Mouse (Mus musculus) liver, postnatal 0 days (tissue): ENCODE results near the gene Taar2. TPM values are rescaled to one million over a fixed set of nuclear protein-coding genes. Genes with fewer than 3 reads are reported as not detected.

Source experiments
- ATAC-seq: fragments of 200-750 bp; cut with Nextera tagmentation; 2 replicates; pipeline ENCODE4 v1.8.0; 2017; ENCODE audit warnings: mild to moderate bottlenecking, moderate library complexity
- DNase-seq: peaks from one replicate; pipeline ENCODE4 v3.0.0-alpha.2; 2016
- H3K27ac ChIP-seq: fragments of 300-500 bp; sonication (generic); 2 replicates; pipeline ENCODE4 v1.5.1; 2014; ENCODE audit warnings: antibody characterized with exemption, moderate library complexity, mild to moderate bottlenecking, low read depth
- H3K27me3 ChIP-seq: fragments of 300-500 bp; sonication (generic); 2 replicates; pipeline ENCODE4 v1.6.1; 2014; ENCODE audit warnings: low read length, control low read depth, mixed read lengths; ENCODE audit not compliant: insufficient read depth
- H3K36me3 ChIP-seq: fragments of 300-500 bp; sonication (generic); replicated peaks from 2 replicates; pipeline ENCODE4 v1.6.1; 2014; ENCODE audit warnings: mild to moderate bottlenecking, control low read depth, low read length, moderate library complexity, mixed read lengths; ENCODE audit not compliant: insufficient read depth
- H3K4me1 ChIP-seq: fragments of 300-500 bp; sonication (generic); 2 replicates; pipeline ENCODE4 v1.6.1; 2014; ENCODE audit warnings: antibody characterized with exemption, mild to moderate bottlenecking, control low read depth; ENCODE audit not compliant: insufficient read depth
- H3K4me2 ChIP-seq: fragments of 300-500 bp; sonication (generic); 2 replicates; pipeline ENCODE4 v1.6.1; 2014; ENCODE audit warnings: low read depth, mild to moderate bottlenecking, low read length, moderate library complexity, mixed read lengths
- H3K4me3 ChIP-seq: fragments of 300-500 bp; sonication (generic); 2 replicates; pipeline ENCODE4 v1.5.1; 2014; ENCODE audit warnings: low read depth, low read length
- H3K9ac ChIP-seq: fragments of 300-500 bp; sonication (generic); replicated peaks from 2 replicates; pipeline ENCODE4 v1.6.1; 2014; ENCODE audit warnings: mild to moderate bottlenecking, moderate library complexity
- H3K9me3 ChIP-seq: fragments of 300-500 bp; sonication (generic); 2 replicates; pipeline ENCODE4 v1.6.1; 2016; ENCODE audit warnings: mild to moderate bottlenecking, control low read depth, low read length, mixed read lengths
- CTCF ChIP-seq: sonication (generic); IDR thresholded peaks from 2 replicates; pipeline ENCODE4 v1.5.1; 2016; ENCODE audit warnings: antibody characterized with exemption, low read depth
- EP300 ChIP-seq: IDR thresholded peaks from 2 replicates; pipeline ENCODE4 v1.6.1; 2016; ENCODE audit warnings: antibody characterized with exemption, low read depth, mild to moderate bottlenecking
- WGBS: fragments of 180-500 bp; shearing (Covaris S2); extraction: QIAGEN DNeasy Blood & Tissue Kit; methylation state at CpG from one replicate; pipeline ENCODE4 v1.1.7; 2014; ENCODE audit not compliant: insufficient replicate concordance; 5-methylcytosine and 5-hydroxymethylcytosine counted together
- polyA plus RNA-seq: library from polyadenylated mRNA; unstranded; fragments of >200 nt; fragmentation: Nextera tagmentation; extraction: Ambion mirVana; gene quantifications from 2 replicates; pipeline ENCODE4 v1.2.1, GENCODE M21; 2015

Gene Taar2
- not detected in 2 replicates for polyA plus RNA-seq

GRCm38 (mm10) chr10:23938312-23938711 is at the start of gene Taar2:
TSS of gene Taar2 (plus strand) at chr10:23938572.
- H3K4me2 ChIP-seq: no peak within 1 kb of the TSS
- no peak for DNase-seq
- TF ChIP-seq EP300: no peak
- TF ChIP-seq CTCF: no peak
- no peaks in the 10 kb centered on the region for H3K4me1 ChIP-seq
- no peaks in the 10 kb centered on the region for H3K36me3 ChIP-seq
- H3K9ac ChIP-seq: no peak within 1 kb of the TSS
- no peaks in the 10 kb centered on the region for H3K27me3 ChIP-seq
- 59% methylated on average over 6 of the region's 6 CpGs for WGBS
- no peak within 1 kb of the TSS for H3K27ac ChIP-seq
- H3K4me3 ChIP-seq: no peak within 1 kb of the TSS
- ATAC-seq: no peak
- no peaks in the 10 kb centered on the region for H3K9me3 ChIP-seq

GRCm38 (mm10) chr10:23892987-23893386 is 45.4 kb upstream of the Taar2 start:
- ATAC-seq: peak; percentile 73
- no peaks in the 10 kb centered on the region; the same call in 1 of the 2 replicates for H3K4me1 ChIP-seq
- no peak overlapping the region for H3K9ac ChIP-seq
- no peak for DNase-seq
- H3K4me2 ChIP-seq: no peak overlapping the region
- no peak overlapping the region for H3K27ac ChIP-seq
- H3K27me3 ChIP-seq: no peaks in the 10 kb centered on the region
- H3K36me3 ChIP-seq: no peaks in the 10 kb centered on the region
- no peaks in the 10 kb centered on the region for H3K9me3 ChIP-seq
- H3K4me3 ChIP-seq: no peak overlapping the region
- TF ChIP-seq EP300: no peak
- TF ChIP-seq CTCF: no peak
- 64% methylated on average over 1 of the region's 1 CpGs for WGBS

- no peaks in the 10 kb centered on the region for H3K9me3 ChIP-seq
- H3K4me3 ChIP-seq: 0 out of 2 replicates have a peak within 1 kb of the TSS, but pooled peaks have one; percentile 4
- no peak for ATAC-seq
- H3K4me2 ChIP-seq: peak within 1 kb of the TSS; percentile 55
- no peak for DNase-seq
- TF ChIP-seq CTCF: no peak
- TF ChIP-seq EP300: no peak
- H3K27ac ChIP-seq: no peak within 1 kb of the TSS
- H3K36me3 ChIP-seq: no peaks in the 10 kb centered on the region
- H3K27me3 ChIP-seq: no peaks in the 10 kb centered on the region
- 30% methylated on average over 21 of the region's 21 CpGs for WGBS
- H3K4me1 ChIP-seq: no peaks in the 10 kb centered on the region; the same call in 1 of the 2 replicates
- 0 out of 2 replicates have a peak within 1 kb of the TSS, but pooled peaks have one; percentile 32 for H3K9ac ChIP-seq
Observed at GRCm38 (mm10) chr10:23894601-23895349, 43.6 kb upstream of the Taar2 start, which contains the start of gene Vnn1. TSS of gene Vnn1 (plus strand) at chr10:23894688.

- Histone ChIP-seq H3K9ac (no peak overlapping the region), H3K9me3 (no peaks in the 10 kb centered on the region), H3K4me1 (no peaks in the 10 kb centered on the region; the same call in 1 of the 2 replicates), H3K36me3 (no peaks in the 10 kb centered on the region), H3K4me3 (no peak overlapping the region), H3K4me2 (no peak overlapping the region), H3K27me3 (no peaks in the 10 kb centered on the region), H3K27ac (no peak overlapping the region)
- TF ChIP-seq CTCF (no peak), EP300 (no peak)
- no peak for DNase-seq
- no peak for ATAC-seq
- WGBS: 71% methylated on average over 7 of the region's 7 CpGs
Observed at GRCm38 (mm10) chr10:23895376-23895775, 43.0 kb upstream of the Taar2 start.

GRCm38 (mm10) chr10:23901119-23901518 is 37.3 kb upstream of the Taar2 start:
- Histone ChIP-seq H3K36me3 (no peaks in the 10 kb centered on the region), H3K4me3 (no peak overlapping the region), H3K4me2 (no peak overlapping the region), H3K27me3 (no peaks in the 10 kb centered on the region), H3K27ac (no peak overlapping the region), H3K9ac (no peak overlapping the region), H3K4me1 (no peaks in the 10 kb centered on the region), H3K9me3 (no peaks in the 10 kb centered on the region)
- DNase-seq (no peak), ATAC-seq (no peak)
- no peak for TF ChIP-seq CTCF
- no peak for TF ChIP-seq EP300
- 82% methylated on average over 3 of the region's 3 CpGs for WGBS

- no peak overlapping the region for H3K4me3 ChIP-seq
- H3K9ac ChIP-seq: no peak overlapping the region
- H3K4me1 ChIP-seq: no peaks in the 10 kb centered on the region
- H3K27ac ChIP-seq: no peak overlapping the region
- TF ChIP-seq CTCF (no peak), EP300 (no peak)
- no peak overlapping the region for H3K4me2 ChIP-seq
- H3K27me3 ChIP-seq: no peaks in the 10 kb centered on the region
- DNase-seq (no peak), ATAC-seq (no peak)
- WGBS: 90% methylated on average over 1 of the region's 1 CpGs
- no peaks in the 10 kb centered on the region for H3K36me3 ChIP-seq
- H3K9me3 ChIP-seq: no peaks in the 10 kb centered on the region
Observed at GRCm38 (mm10) chr10:23905661-23906060, 32.7 kb upstream of the Taar2 start.
